Mouse (Mus musculus) bone marrow macrophage, adult 2 months (primary cell): ENCODE results near the gene Diablo.

ENCODE experiments used
- CTCF ChIP-seq: IDR thresholded peaks from 2 replicates; pipeline ENCODE4 v1.5.1; 2012; ENCODE audit warnings: low read depth, mild to moderate bottlenecking, low read length, moderate library complexity
- POLR2A ChIP-seq: IDR thresholded peaks from 2 replicates; pipeline ENCODE4 v1.6.1; 2012; ENCODE audit warnings: mild to moderate bottlenecking, low read depth, low read length, borderline replicate concordance

DNA sequence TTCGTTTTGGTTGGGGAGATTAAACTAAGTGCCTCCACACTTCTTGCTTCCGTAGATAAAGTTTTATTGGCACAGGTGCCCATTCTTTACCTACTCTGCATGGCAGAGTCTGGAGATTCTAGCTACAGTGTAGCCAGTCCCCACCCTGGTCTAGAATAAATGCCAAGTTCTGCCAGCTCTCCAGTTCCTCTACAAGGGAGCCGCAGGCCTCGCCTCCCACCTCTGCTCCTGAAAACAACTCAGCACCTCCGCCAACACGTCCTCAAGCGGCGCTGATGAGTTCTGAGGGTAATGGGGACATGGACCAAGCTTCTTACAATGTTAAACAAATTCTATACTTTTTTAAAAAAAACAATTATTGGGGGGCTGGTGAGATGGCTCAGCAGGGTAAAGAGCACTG is 35.6 kb upstream of the Diablo start:
- TF ChIP-seq POLR2A (no peak), CTCF (no peak)
